Mouse (Mus musculus) thymus, adult 2 months (tissue): ENCODE results near the gene Ddr2. TPM values are rescaled to one million over a fixed set of nuclear protein-coding genes. Genes with fewer than 3 reads are reported as not detected.

ENCODE experiments used
- DNase-seq: peaks from one replicate; pipeline ENCODE4 v3.0.0; 2021
- H3K27ac ChIP-seq: fragments of 200-500 bp; 2 replicates; pipeline ENCODE4 v1.5.1; 2012; ENCODE audit warnings: low read length, control low read depth; ENCODE audit not compliant: control insufficient read depth, insufficient read depth
- H3K27me3 ChIP-seq: fragments of 200-500 bp; 2 replicates; pipeline ENCODE4 v1.6.1; 2012; ENCODE audit warnings: mild to moderate bottlenecking, low read length, moderate library complexity, mixed read lengths; ENCODE audit not compliant: control insufficient read depth, insufficient read depth
- H3K36me3 ChIP-seq: fragments of 200-500 bp; 2 replicates; pipeline ENCODE4 v1.6.1; 2012; ENCODE audit warnings: mild to moderate bottlenecking, low read length, moderate library complexity; ENCODE audit not compliant: control insufficient read depth, insufficient read depth
- H3K4me1 ChIP-seq: fragments of 200-500 bp; replicated peaks from 2 replicates; pipeline ENCODE4 v1.6.1; 2012; ENCODE audit warnings: low read length; ENCODE audit not compliant: control insufficient read depth, insufficient read depth
- H3K4me3 ChIP-seq: fragments of 200-500 bp; 2 replicates; pipeline ENCODE4 v1.5.1; 2012; ENCODE audit warnings: mild to moderate bottlenecking, low read length, control low read depth, moderate library complexity; ENCODE audit not compliant: control insufficient read depth, insufficient read depth
- CTCF ChIP-seq: fragments of 200-500 bp; IDR thresholded peaks from 2 replicates; pipeline ENCODE4 v1.5.1; 2012; ENCODE audit warnings: mild to moderate bottlenecking, control low read depth, low read length, moderate library complexity, borderline replicate concordance; ENCODE audit not compliant: control insufficient read depth, poor library complexity, insufficient read depth; ENCODE audit errors: extremely low read depth
- POLR2A ChIP-seq: fragments of 200-500 bp; IDR thresholded peaks from 2 replicates; pipeline ENCODE4 v1.6.1; 2012; ENCODE audit warnings: mild to moderate bottlenecking, low read length, control low read depth, moderate library complexity; ENCODE audit not compliant: control insufficient read depth, poor library complexity, insufficient read depth; ENCODE audit errors: extremely low read depth
- WGBS: fragments of 180-500 bp; shearing (Covaris S2); methylation state at CpG from one replicate; pipeline ENCODE4 v1.1.7; 2018; 5-methylcytosine and 5-hydroxymethylcytosine counted together
- polyA plus RNA-seq: library from polyadenylated mRNA; depleted of rRNA; stranded (reverse); fragments of >200 nt; gene quantifications from 2 replicates; pipeline ENCODE4 v1.2.3, GENCODE M21; 2012

Gene Ddr2
- polyA plus RNA-seq, 1 experiment = 4.2 TPM

DNA sequence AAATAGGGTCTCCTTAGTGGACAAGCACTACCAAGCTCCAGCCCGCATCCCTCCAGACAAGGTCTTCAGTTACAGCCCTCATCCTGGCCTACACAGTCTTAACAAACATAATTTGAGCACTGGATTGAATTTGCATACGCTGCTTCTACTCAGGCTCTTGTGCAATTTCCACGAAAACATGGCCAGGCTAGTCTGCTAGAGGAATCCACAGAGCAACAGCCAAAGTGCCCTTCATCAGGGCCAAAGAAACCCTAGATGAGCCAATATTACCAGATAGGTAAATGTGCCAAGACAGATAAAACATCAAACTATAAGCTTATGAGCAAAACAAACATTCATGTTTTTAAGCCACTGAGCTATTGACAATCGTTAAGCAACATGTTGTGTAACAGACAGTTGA lies 75.6 kb downstream of the Ddr2 start:
- no peak overlapping the region for H3K27ac ChIP-seq
- no peaks in the 10 kb centered on the region for H3K36me3 ChIP-seq
- no peak for DNase-seq
- H3K4me3 ChIP-seq = no peak overlapping the region
- 93% methylated on average over 4 of the region's 4 CpGs for WGBS
- H3K27me3 ChIP-seq = no peaks in the 10 kb centered on the region
- H3K4me1 ChIP-seq = no peaks in the 10 kb centered on the region
- TF ChIP-seq CTCF = no peak
- TF ChIP-seq POLR2A = no peak

DNA sequence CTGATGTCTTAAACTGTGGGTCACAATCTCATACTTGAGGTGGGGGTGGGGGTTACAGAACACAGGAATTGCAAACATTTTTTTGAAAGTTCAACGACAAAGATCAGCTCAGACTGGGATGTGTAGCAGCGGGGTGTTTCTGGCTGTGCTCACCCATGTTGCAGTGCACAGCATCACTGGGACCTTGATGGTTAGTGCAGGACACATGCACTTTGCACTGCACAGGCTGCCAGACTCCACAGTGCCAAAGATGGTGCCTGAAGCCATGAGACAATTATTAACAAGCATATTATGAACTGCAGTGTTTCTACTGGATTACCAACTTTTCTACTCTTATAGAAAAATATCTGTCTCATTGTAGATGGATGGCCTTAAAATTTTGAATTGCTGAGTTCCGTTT lies 78.9 kb downstream of the Ddr2 start:
- Histone ChIP-seq H3K27ac (no peak overlapping the region), H3K27me3 (no peaks in the 10 kb centered on the region), H3K4me1 (no peaks in the 10 kb centered on the region), H3K36me3 (no peaks in the 10 kb centered on the region), H3K4me3 (no peak overlapping the region)
- TF ChIP-seq CTCF (no peak), POLR2A (no peak)
- DNase-seq = no peak
- 91% methylated on average over 3 of the region's 3 CpGs for WGBS

DNA sequence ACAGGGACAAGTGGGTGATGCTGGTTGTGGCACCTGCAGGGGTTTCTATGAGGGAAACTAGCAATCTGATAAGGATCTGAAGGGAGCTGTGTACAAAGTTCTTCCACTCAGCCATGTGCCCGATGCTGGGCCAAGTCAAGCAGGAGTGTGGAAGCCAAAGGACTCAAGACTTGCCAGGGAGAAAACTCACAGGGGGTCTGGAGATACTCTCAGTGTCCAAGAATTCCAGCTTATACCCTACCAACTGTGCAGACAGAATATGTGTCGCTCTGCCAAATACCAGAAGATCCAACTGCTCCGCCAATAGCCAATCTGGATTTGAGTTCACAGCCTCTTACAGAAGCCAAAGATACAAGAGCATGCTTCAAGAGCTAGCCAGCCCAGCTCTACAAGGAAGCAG lies 95.8 kb downstream of the Ddr2 start:
- DNase-seq = no peak
- TF ChIP-seq POLR2A = no peak
- no peak for TF ChIP-seq CTCF
- Histone ChIP-seq H3K4me3 (no peak overlapping the region), H3K4me1 (no peaks in the 10 kb centered on the region), H3K36me3 (no peaks in the 10 kb centered on the region), H3K27me3 (no peaks in the 10 kb centered on the region), H3K27ac (no peak overlapping the region)
- WGBS = over 99% methylated on average over 3 of the region's 3 CpGs

DNA sequence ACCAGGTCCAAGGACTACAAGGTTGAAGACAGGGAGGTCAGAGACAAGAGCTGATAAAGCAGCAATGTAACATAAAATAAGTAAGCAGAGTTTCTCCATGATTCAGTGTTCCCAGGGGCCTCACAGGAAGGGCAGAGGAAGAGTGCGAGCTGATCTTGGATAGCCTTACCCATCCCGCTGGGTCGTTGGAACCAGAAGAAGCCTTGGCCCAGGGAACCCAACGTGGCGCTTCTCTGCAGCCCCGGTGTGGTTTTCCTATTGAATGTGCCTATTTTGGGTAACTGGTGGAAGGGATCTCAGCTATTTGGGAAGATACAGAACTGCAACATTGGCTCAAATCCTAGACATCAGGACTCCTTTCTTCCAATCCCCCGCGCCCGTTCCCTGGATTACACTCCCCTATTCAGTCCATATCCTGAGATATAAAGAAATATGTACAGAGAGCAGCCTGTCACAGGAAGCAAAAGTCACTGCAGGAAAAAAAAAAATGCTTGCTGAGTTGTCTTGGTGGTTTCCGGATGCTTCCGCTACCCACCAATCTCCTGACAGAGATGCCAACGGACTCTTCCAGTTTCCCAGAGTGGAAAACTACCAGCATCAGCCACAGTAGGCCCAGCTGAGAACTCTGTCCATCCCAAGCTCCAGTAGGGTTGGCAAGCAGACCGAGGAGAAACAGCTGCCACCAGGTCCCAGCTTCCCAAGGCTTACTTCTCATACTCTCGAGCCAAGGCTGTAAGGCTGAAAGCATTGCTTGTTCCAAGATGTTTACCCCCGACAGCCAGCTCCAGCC lies 99.7 kb downstream of the Ddr2 start:
- Histone ChIP-seq H3K27ac (no peak overlapping the region), H3K36me3 (no peaks in the 10 kb centered on the region), H3K4me1 (no peaks in the 10 kb centered on the region), H3K27me3 (no peaks in the 10 kb centered on the region), H3K4me3 (no peak overlapping the region)
- TF ChIP-seq CTCF (no peak), POLR2A (no peak)
- no peak for DNase-seq
- 91% methylated on average over 15 of the region's 15 CpGs for WGBS

- no peak for DNase-seq
- H3K36me3 ChIP-seq = no peaks in the 10 kb centered on the region
- no peaks in the 10 kb centered on the region for H3K4me1 ChIP-seq
- TF ChIP-seq CTCF (no peak), POLR2A (no peak)
- no peak overlapping the region for H3K27ac ChIP-seq
- 95% methylated on average over 1 of the region's 1 CpGs for WGBS
- H3K4me3 ChIP-seq = no peak overlapping the region
- no peaks in the 10 kb centered on the region for H3K27me3 ChIP-seq
Measured at GRCm38 (mm10) chr1:170009296-170009695, 101.3 kb downstream of the Ddr2 start.

DNA sequence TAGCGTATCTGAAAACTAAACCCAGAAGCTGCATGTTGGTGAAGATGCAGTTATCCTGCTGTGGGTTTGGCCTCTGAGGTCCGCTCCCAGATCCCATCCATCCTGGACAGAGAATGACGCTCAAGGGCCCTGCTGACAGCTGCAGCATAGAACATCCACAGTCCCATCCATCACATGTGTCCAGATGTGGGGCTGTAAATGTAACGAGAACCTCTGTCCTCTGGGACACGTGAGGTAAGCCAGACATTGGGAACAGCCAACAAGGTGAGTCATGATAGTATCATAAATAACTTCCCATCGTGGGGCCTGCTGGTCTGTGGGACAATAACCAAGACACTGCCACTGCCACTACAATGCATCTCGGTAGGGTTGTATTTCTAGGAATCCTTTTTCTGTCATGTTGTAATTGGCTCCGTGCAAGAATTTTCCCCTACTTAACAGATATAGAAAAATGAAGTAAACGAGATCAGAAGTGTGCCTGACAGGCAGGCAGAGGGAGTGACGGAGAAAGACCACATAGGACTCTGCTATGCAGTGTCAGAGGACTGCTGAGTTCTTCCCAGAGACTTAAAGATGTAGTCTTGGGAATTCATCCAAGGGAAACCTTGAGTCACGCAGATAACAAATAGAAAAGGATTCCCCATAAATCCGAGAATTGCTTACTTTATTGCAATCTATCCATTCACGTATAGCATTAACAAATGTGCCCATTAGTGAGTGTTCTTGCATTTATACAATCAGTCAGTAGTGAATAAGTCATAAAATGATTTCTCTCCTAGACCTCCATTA lies 101.9 kb downstream of the Ddr2 start:
- WGBS = 81% methylated on average over 13 of the region's 13 CpGs
- Histone ChIP-seq H3K4me1 (no peaks in the 10 kb centered on the region), H3K36me3 (no peaks in the 10 kb centered on the region), H3K27me3 (no peaks in the 10 kb centered on the region), H3K4me3 (no peak overlapping the region), H3K27ac (no peak overlapping the region)
- TF ChIP-seq POLR2A (no peak), CTCF (no peak)
- DNase-seq = no peak

DNA sequence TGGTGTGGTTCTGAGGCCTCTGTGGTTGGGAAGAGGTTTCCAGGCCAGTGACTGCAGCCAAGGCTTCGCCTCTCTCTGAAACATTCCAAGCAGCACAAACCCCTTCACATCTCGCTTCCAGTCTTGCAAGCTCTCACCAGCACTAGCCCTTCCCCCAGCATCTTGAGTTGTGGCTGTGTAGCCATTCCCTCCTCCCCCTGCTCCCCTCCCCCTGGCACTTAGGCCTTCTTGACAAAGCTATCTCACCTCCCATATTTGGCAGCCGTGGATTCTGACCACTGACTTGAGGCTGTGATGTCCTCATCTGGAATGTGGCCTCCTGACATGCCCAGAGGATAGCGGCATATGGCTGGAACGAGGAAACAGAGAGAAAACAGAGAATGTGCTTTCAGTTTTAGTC lies 104.0 kb downstream of the Ddr2 start:
- 72% methylated on average over 5 of the region's 5 CpGs for WGBS
- Histone ChIP-seq H3K27ac (no peak overlapping the region), H3K4me3 (no peak overlapping the region), H3K27me3 (no peaks in the 10 kb centered on the region), H3K36me3 (no peaks in the 10 kb centered on the region), H3K4me1 (no peaks in the 10 kb centered on the region)
- TF ChIP-seq CTCF (no peak), POLR2A (no peak)
- no peak for DNase-seq
